Mouse (Mus musculus) megakaryocyte-erythroid progenitor cell, adult 5-6 weeks (primary cell): ENCODE measurements around the gene Sowaha. TPM values are rescaled to one million over a fixed set of nuclear protein-coding genes. Genes with fewer than 3 reads are reported as not detected.

Experiments
- ATAC-seq: replicated peaks from 2 replicates; pipeline ENCODE4 v1.8.0; 2016; ENCODE audit warnings: mild to moderate bottlenecking, inconsistent platforms; ENCODE audit not compliant: severe bottlenecking, poor library complexity, low FRiP score, low TSS enrichment
- total RNA-seq, 2 experiments: library from RNA; stranded (forward) in 1 of 2; stranded (reverse) in 1 of 2; fragments of 200-1000, 215-1000 nt in 1 of 2; fragments of >200 nt in 1 of 2; fragmentation: Nextera tagmentation in 1 of 2; gene quantifications; 2 replicates each; pipeline ENCODE4 v1.2.3; 2014 to 2017

The Sowaha gene
- total RNA-seq, 2 experiments from 2014 or later, result 3.7 to 3.9 TPM

GRCm38 (mm10) chr11:53507098-53507805, 27.2 kb upstream of the Sowaha start:
- no peak for ATAC-seq

GRCm38 (mm10) chr11:53505026-53505663, 25.1 kb upstream of the Sowaha start:
- ATAC-seq, result no peak

- no peak for ATAC-seq
These were observed 24.3 kb upstream of the Sowaha start for GRCm38 (mm10) chr11:53504376-53504775.

- ATAC-seq, result no peak
These were observed 23.7 kb upstream of the Sowaha start for GRCm38 (mm10) chr11:53503738-53504137.

- ATAC-seq, result no peak
These were observed 22.1 kb upstream of the Sowaha start for GRCm38 (mm10) chr11:53502039-53502765.

GRCm38 (mm10) chr11:53500569-53500968, 20.5 kb upstream of the Sowaha start:
- peak; percentile 86 for ATAC-seq

- peak; percentile 49; the same call in 1 of the 2 replicates for ATAC-seq
These were observed 16.9 kb upstream of the Sowaha start for GRCm38 (mm10) chr11:53496946-53497345.

- no peak for ATAC-seq
These were observed 15.3 kb upstream of the Sowaha start for GRCm38 (mm10) chr11:53495417-53495816.

- ATAC-seq, result no peak
These were observed 13.3 kb upstream of the Sowaha start for GRCm38 (mm10) chr11:53493243-53493955.

- no peak for ATAC-seq
These were observed 11.9 kb upstream of the Sowaha start for GRCm38 (mm10) chr11:53491954-53492401.

- no peak for ATAC-seq
These were observed 9.3 kb upstream of the Sowaha start for GRCm38 (mm10) chr11:53489421-53489820.

- ATAC-seq, result no peak
These were observed 8.9 kb upstream of the Sowaha start for GRCm38 (mm10) chr11:53489007-53489406.

GRCm38 (mm10) chr11:53486822-53487594, 6.9 kb upstream of the Sowaha start:
- ATAC-seq, result peak; percentile 38

- no peak for ATAC-seq
These were observed 6.3 kb upstream of the Sowaha start for GRCm38 (mm10) chr11:53486351-53486750.

- no peak for ATAC-seq
These were observed 5.6 kb upstream of the Sowaha start for GRCm38 (mm10) chr11:53485719-53486118.

GRCm38 (mm10) chr11:53483159-53483891, 3.3 kb upstream of the Sowaha start:
- ATAC-seq, result peak; percentile 71

GRCm38 (mm10) chr11:53481088-53481730, 1.1 kb upstream of the Sowaha start:
- ATAC-seq, result peak; percentile 75
